Mouse (Mus musculus) T-cell, adult 66 days (primary cell): Measurements from ENCODE around the gene Pah. TPM values are rescaled to one million over a fixed set of nuclear protein-coding genes. Genes with fewer than 3 reads are reported as not detected.

ENCODE experiments used
- total RNA-seq, 2 experiments: library from RNA; stranded (reverse); gene quantifications; 3 replicates in 1 of 2; 4 replicates in 1 of 2; pipeline ENCODE4 v1.2.4; 2023

Pah gene
- not detected for total RNA-seq

DNA sequence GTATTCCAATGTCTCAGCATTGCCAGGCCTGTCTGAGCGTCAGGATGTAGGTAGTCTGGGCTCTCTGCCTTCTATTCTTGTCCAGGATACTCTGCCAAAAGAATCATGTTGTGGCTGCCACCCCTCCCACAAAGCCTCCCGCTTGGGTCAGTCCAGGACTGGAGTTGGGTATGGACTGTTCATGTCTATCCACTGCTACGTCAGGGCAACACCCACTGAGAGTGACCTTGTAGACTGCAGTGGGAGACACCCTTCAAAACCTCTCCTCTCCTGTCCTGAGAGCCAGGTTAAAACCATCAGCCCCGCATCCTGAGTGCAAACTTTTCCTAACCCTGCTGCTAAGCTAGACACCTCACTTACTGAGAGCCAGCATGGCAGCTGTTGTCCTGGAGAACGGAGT lies at the start of gene Pah:
Gene Pah (plus strand): TSS at position 150 of the 400 bp plus-strand sequence.

DNA sequence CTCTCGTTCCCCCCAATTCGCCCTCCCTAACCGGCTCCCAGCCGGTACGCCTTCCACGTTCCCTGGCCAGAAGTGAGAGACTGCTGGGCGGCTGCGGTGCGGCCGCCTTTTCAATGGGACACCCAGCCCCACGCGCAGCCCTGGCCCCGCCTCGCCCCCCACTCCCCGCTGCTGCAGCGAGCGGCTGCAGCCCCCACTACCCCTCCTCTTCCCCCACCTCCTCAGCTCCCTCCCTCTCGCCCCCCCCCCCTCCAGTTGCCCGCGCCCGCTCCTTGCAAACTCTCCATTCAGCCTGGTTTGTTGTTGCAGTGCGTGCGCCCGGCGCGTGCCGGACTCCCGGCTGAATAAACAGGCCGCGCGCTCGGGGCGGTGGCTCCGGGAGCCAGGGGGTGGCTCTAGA lies 28.0 kb upstream of the Pah start, which contains the start of gene Ascl1:
Gene Ascl1 (minus strand): TSS at position 85 of the 400 bp plus-strand sequence.

Other genes starting within 250 kb of the Pah start
- gene Ascl1, start 28.1 kb upstream of the Pah start, total RNA-seq, result not detected